Mouse (Mus musculus) MEL (cell line): ENCODE data around the gene Zmiz1.

ENCODE experiments used
- GATA1 ChIP-seq: IDR thresholded peaks from 2 replicates; pipeline ENCODE4 v1.6.1; 2011; ENCODE audit warnings: low read depth, low read length, improper control_type of control experiment
- USF1 ChIP-seq: IDR thresholded peaks from 2 replicates; pipeline ENCODE4 v1.6.1; 2014; ENCODE audit warnings: low read depth, mild to moderate bottlenecking, inconsistent platforms, low read length, improper control_type of control experiment, moderate library complexity

- TF ChIP-seq GATA1 (no peak), USF1 (no peak)
These were observed 145.6 kb downstream of the Zmiz1 start for GRCm38 (mm10) chr14:25604395-25605142.
